Mouse (Mus musculus) urinary bladder, adult 2 months (tissue): ENCODE measurements around the gene Mkks. TPM values are rescaled to one million over a fixed set of nuclear protein-coding genes. Genes with fewer than 3 reads are reported as not detected.
"Not testable (repeated sequence)": the region's sequence is repeated elsewhere in the genome, so short reads cannot be mapped to it uniquely, and the experiment has no call there.

Experiments used
- DNase-seq: peaks from one replicate; pipeline ENCODE4 v3.0.0; 2022; ENCODE audit warnings: low spot score
- polyA plus RNA-seq: library from polyadenylated mRNA; depleted of rRNA; stranded (reverse); fragments of >200 nt; gene quantifications from 2 replicates; pipeline ENCODE4 v1.2.3, GENCODE M21; 2012; rRNA removed

The Mkks gene
- polyA plus RNA-seq, result 10.1 and 11.2 TPM in 2 replicates

- peak; percentile 92 for DNase-seq
Measured at GRCm38 (mm10) chr2:136891068-136891950, at the start of gene Mkks, which contains the start of the genes Slx4ip and AL731706.1. Gene Mkks, minus strand, starts transcription at chr2:136891389. Gene Slx4ip, plus strand, starts transcription at chr2:136891218. Gene AL731706.1, minus strand, starts transcription at chr2:136891389.

- DNase-seq, result no peak
Measured at GRCm38 (mm10) chr2:136938249-136938648, 47.1 kb upstream of the Mkks start.

- no peak for DNase-seq
Measured at GRCm38 (mm10) chr2:136936391-136937288, 45.5 kb upstream of the Mkks start.

GRCm38 (mm10) chr2:136921003-136921408, 29.8 kb upstream of the Mkks start:
- DNase-seq, result no peak

- no peak for DNase-seq
Measured at GRCm38 (mm10) chr2:136920257-136920993, 29.2 kb upstream of the Mkks start.

- DNase-seq, result peak; percentile 67
Measured at GRCm38 (mm10) chr2:136919433-136919832, 28.2 kb upstream of the Mkks start.

- no peak for DNase-seq
Measured at GRCm38 (mm10) chr2:136914334-136914902, 23.2 kb upstream of the Mkks start.

- no peak for DNase-seq
Measured at GRCm38 (mm10) chr2:136913021-136913420, 21.8 kb upstream of the Mkks start.

GRCm38 (mm10) chr2:136911958-136912411, 20.8 kb upstream of the Mkks start:
- DNase-seq, result no peak

- DNase-seq, result no peak
Measured at GRCm38 (mm10) chr2:136909298-136909697, 18.1 kb upstream of the Mkks start.

GRCm38 (mm10) chr2:136908596-136908995, 17.4 kb upstream of the Mkks start:
- DNase-seq, result no peak

- DNase-seq, result no peak
Measured at GRCm38 (mm10) chr2:136896131-136896530, 4.9 kb upstream of the Mkks start.

- no peak for DNase-seq
Measured at GRCm38 (mm10) chr2:136894494-136894893, 3.3 kb upstream of the Mkks start.

- DNase-seq, result peak; percentile 76
Measured at GRCm38 (mm10) chr2:136891951-136892371, 772 bp upstream of the Mkks start.

GRCm38 (mm10) chr2:136890716-136891067, 497 bp downstream of the Mkks start:
- not testable (repeated sequence) for DNase-seq

- DNase-seq, result no peak
Measured at GRCm38 (mm10) chr2:136886846-136887245, 4.3 kb downstream of the Mkks start.

- DNase-seq, result no peak
Measured at GRCm38 (mm10) chr2:136885579-136885978, 5.6 kb downstream of the Mkks start, which contains the start of gene AL731706.2. Gene AL731706.2, minus strand, starts transcription at chr2:136885679.

- DNase-seq, result no peak
Measured at GRCm38 (mm10) chr2:136854543-136855388, 36.4 kb downstream of the Mkks start.

GRCm38 (mm10) chr2:136850366-136850765, 40.8 kb downstream of the Mkks start:
- no peak for DNase-seq

GRCm38 (mm10) chr2:136837994-136838393, 53.2 kb downstream of the Mkks start:
- DNase-seq, result no peak
